19 mouse cellular contexts compared by ENCODE assay signal in genomic region chr11:114890542-114890941, GRCm38 (mm10). TPM values are rescaled to one million over a fixed set of nuclear protein-coding genes. Genes with fewer than 3 reads are reported as not detected.
DNase-seq lines count a peak whose midpoint lies in the region; TF ChIP-seq lines count a peak whose summit lies in the region.
"Had no signal": no experiment of that assay in that cellular context is flagged by ENCODE, and none has a peak within 500 bp of the region (broad histone marks: within the 10 kb centered on the region; RNA-seq: fewer than 3 reads in every experiment).

No protein-coding gene starts in this region.

- no peaks in the 10 kb centered on the region for H3K27me3 ChIP-seq in liver, adult 2 months (ENCODE audit: control insufficient read depth, insufficient read depth, low read length)
- H3K27me3 ChIP-seq: lung, embryonic 15.5 days; stomach, embryonic 15.5 days had no signal

- TF ChIP-seq CTCF in gastrocnemius, adult 2 months (IDR thresholded peaks at IDR 0.05), result no peak
- TF ChIP-seq CTCF in liver, adult 2 months (IDR thresholded peaks at IDR 0.05; ENCODE audit: low read depth, low read length), result no peak
- no peak for TF ChIP-seq CTCF in bone marrow macrophage, adult 2 months (IDR thresholded peaks at IDR 0.05; ENCODE audit: low read depth, low read length)

- H3K4me3 ChIP-seq in gastrocnemius, adult 2 months, result peak overlapping the region; percentile 46
- peak overlapping the region; percentile 28 for H3K4me3 ChIP-seq in liver, adult 2 months (ENCODE audit: insufficient read depth, low read depth, low read length)
- H3K4me3 ChIP-seq in bone marrow macrophage, adult 2 months (ENCODE audit: insufficient read depth, low read length), result peak overlapping the region; percentile 94
- peak overlapping the region; percentile 88 for H3K4me3 ChIP-seq in macrophage (ENCODE audit: inconsistent target)
- H3K4me3 ChIP-seq: lung, embryonic 15.5 days; neural tube, embryonic 12.5 days; stomach, embryonic 15.5 days had no signal

- no peaks in the 10 kb centered on the region for H3K4me1 ChIP-seq in liver, adult 2 months (ENCODE audit: control insufficient read depth, insufficient read depth, low read length)
- peaks cover 51% of the 10 kb centered on the region for H3K4me1 ChIP-seq in bone marrow macrophage, adult 2 months (ENCODE audit: control insufficient read depth, insufficient read depth, low read length)
- H3K4me1 ChIP-seq: lung, embryonic 15.5 days; neural tube, embryonic 12.5 days; stomach, embryonic 15.5 days had no signal

- intact Hi-C loops in gastrocnemius, adult 2 months (cut with DNase I), result no loop called here

- peak overlapping the region; percentile 40 for H3K27ac ChIP-seq in gastrocnemius, adult 2 months
- H3K27ac ChIP-seq in liver, adult 2 months (replicated peaks; ENCODE audit: insufficient read depth, low read depth, low read length), result peak overlapping the region; percentile 13
- H3K27ac ChIP-seq in bone marrow macrophage, adult 2 months (ENCODE audit: insufficient read depth, low read depth, low read length), result peak overlapping the region; percentile 99
- H3K27ac ChIP-seq in macrophage, result peak overlapping the region; percentile 97
- H3K27ac ChIP-seq: lung, embryonic 15.5 days; neural tube, embryonic 12.5 days; stomach, embryonic 15.5 days had no signal

- H3K36me3 ChIP-seq in liver, adult 2 months (ENCODE audit: control insufficient read depth, insufficient read depth, low read length), result no peaks in the 10 kb centered on the region
- peaks cover 21% of the 10 kb centered on the region for H3K36me3 ChIP-seq in macrophage (ENCODE audit: inconsistent target)
- H3K36me3 ChIP-seq: lung, embryonic 15.5 days; neural tube, embryonic 12.5 days; stomach, embryonic 15.5 days had no signal

- DNase-seq in gastrocnemius, adult 2 months, result no peak
- no peak for DNase-seq in gastrocnemius, adult 8-10 months (ENCODE audit: low spot score in 2 of 2)
- no peak for DNase-seq in liver, adult 2 months (ENCODE audit: extremely low read depth, low read depth, low spot score)
- no peak for DNase-seq in liver
- no peak for DNase-seq in right cerebral cortex, postnatal 36 days (ENCODE audit: low spot score in 2 of 2)
- no peak for DNase-seq in lung, postnatal 10 days
- DNase-seq: adrenal gland, postnatal 36 days; cerebellum, postnatal 36 days; forebrain, postnatal 0 days; gastrocnemius, postnatal 25 days; kidney, postnatal 36 days; layer of hippocampus, postnatal 36 days; left cerebral cortex, postnatal 4 days had no signal

- H3K79me2 ChIP-seq in liver, adult 2 months (ENCODE audit: control insufficient read depth, insufficient read depth, low read length), result no peaks in the 10 kb centered on the region
- H3K79me2 ChIP-seq in macrophage (ENCODE audit: inconsistent target), result peaks cover 53% of the 10 kb centered on the region

- 40% methylated on average over 5 of the region's 5 CpGs for WGBS in liver, adult 2 months
- 3% methylated on average over 4 of the region's 5 CpGs for WGBS in macrophage (ENCODE audit: missing documents)

- TF ChIP-seq POLR2A in liver, adult 2 months (IDR thresholded peaks at IDR 0.05; ENCODE audit: extremely low read depth, insufficient read depth, low read length), result no peak
- no peak for TF ChIP-seq POLR2A in bone marrow macrophage, adult 2 months (IDR thresholded peaks at IDR 0.05; ENCODE audit: borderline replicate concordance, low read depth, low read length)

- peak overlapping the region; percentile 38; the same call in 1 of the 2 replicates for H3K9ac ChIP-seq in liver, adult 2 months (ENCODE audit: low read depth, low read length)
- H3K9ac ChIP-seq: forebrain, postnatal 0 days; lung, embryonic 15.5 days; neural tube, embryonic 12.5 days; stomach, embryonic 15.5 days had no signal

RNA-seq across cellular contexts. Expression of gene Cd300a, which starts 0.7 kb away (rescaled TPM):
- total RNA-seq in gastrocnemius, adult 2 months (2021), result under 1 TPM; 0.50 to 0.66 TPM
- under 1 TPM; 0.29 to 0.54 (median 0.34) TPM for total RNA-seq in gastrocnemius, adult 8-10 months (2022)
- 3.0 and 3.6 TPM in 2 replicates for total RNA-seq in liver, adult 2 months (2014; rRNA removed)
- polyA plus RNA-seq in liver, adult 2 months (2012; rRNA removed), result 0.65 and 1.2 TPM in 2 replicates
- 202 and 239 TPM in 2 replicates for polyA plus RNA-seq in bone marrow macrophage, adult 2 months (2012; ENCODE audit: insufficient read depth, insufficient read length, missing spikeins)
- 100 to 1,000 TPM in 7 of 26 experiments, 10 to 100 TPM in 17, 1 to 10 TPM in 2; 8.5 to 217 (median 67.0) TPM for total RNA-seq in macrophage (2018; cell fraction: chromatin; rRNA removed)
- total RNA-seq in macrophage (2018; cell fraction: cytosol; rRNA removed), result 100 to 1,000 TPM in 13 of 26 experiments, 10 to 100 TPM in 13; 51.2 to 210 (median 105) TPM
- total RNA-seq in macrophage (2018; cell fraction: nucleus; rRNA removed), result 100 to 1,000 TPM in 14 of 26 experiments, 10 to 100 TPM in 12; 31.5 to 304 (median 108) TPM
- polyA plus RNA-seq in macrophage (2018), result 86.9 to 197 TPM (median 152 TPM) in 3 replicates

RNA-seq across cellular contexts. Expression of gene Gprc5c, which starts 39.6 kb away (rescaled TPM):
- 10 to 100 TPM; 45.4 to 82.1 TPM for total RNA-seq in gastrocnemius, adult 2 months (2021)
- total RNA-seq in gastrocnemius, adult 8-10 months (2022), result 10 to 100 TPM; 31.9 to 49.5 (median 39.2) TPM
- 51.4 and 66.2 TPM in 2 replicates for total RNA-seq in liver, adult 2 months (2014; rRNA removed)
- polyA plus RNA-seq in liver, adult 2 months (2012; rRNA removed), result 87.6 and 93.9 TPM in 2 replicates
- polyA plus RNA-seq in bone marrow macrophage, adult 2 months (2012; ENCODE audit: insufficient read depth, insufficient read length, missing spikeins), result 35.4 and 38.0 TPM in 2 replicates
- 10 to 100 TPM in 7 of 26 experiments, 1 to 10 TPM in 11, under 1 TPM in 4, not detected in 4; 0.29 to 37.9 (median 4.5) TPM for total RNA-seq in macrophage (2018; cell fraction: chromatin; rRNA removed)
- total RNA-seq in macrophage (2018; cell fraction: cytosol; rRNA removed), result 10 to 100 TPM in 13 of 26 experiments, 1 to 10 TPM in 1, under 1 TPM in 12; 0.25 to 28.6 (median 6.9) TPM
- total RNA-seq in macrophage (2018; cell fraction: nucleus; rRNA removed), result 10 to 100 TPM in 12 of 26 experiments, 1 to 10 TPM in 7, under 1 TPM in 7; 0.29 to 35.6 (median 4.1) TPM
- 1.8 to 17.4 TPM (median 8.2 TPM) in 3 replicates for polyA plus RNA-seq in macrophage (2018)

RNA-seq across cellular contexts. Expression of gene Cd300lb, which starts 43.6 kb away (rescaled TPM):
- under 1 TPM; 0.15 to 0.42 TPM for total RNA-seq in gastrocnemius, adult 2 months (2021)
- total RNA-seq in gastrocnemius, adult 8-10 months (2022), result under 1 TPM; 0.12 to 0.17 (median 0.16) TPM
- 1.0 and 1.2 TPM in 2 replicates for total RNA-seq in liver, adult 2 months (2014; rRNA removed)
- polyA plus RNA-seq in liver, adult 2 months (2012; rRNA removed), result 0.35 and 0.46 TPM in 2 replicates
- polyA plus RNA-seq in bone marrow macrophage, adult 2 months (2012; ENCODE audit: insufficient read depth, insufficient read length, missing spikeins), result 194 and 220 TPM in 2 replicates
- 100 to 1,000 TPM in 4 of 26 experiments, 10 to 100 TPM in 13, 1 to 10 TPM in 9; 4.1 to 168 (median 19.4) TPM for total RNA-seq in macrophage (2018; cell fraction: chromatin; rRNA removed)
- total RNA-seq in macrophage (2018; cell fraction: cytosol; rRNA removed), result 100 to 1,000 TPM in 8 of 26 experiments, 10 to 100 TPM in 18; 13.6 to 187 (median 44.7) TPM
- 100 to 1,000 TPM in 4 of 26 experiments, 10 to 100 TPM in 22; 12.3 to 213 (median 39.7) TPM for total RNA-seq in macrophage (2018; cell fraction: nucleus; rRNA removed)
- polyA plus RNA-seq in macrophage (2018), result 149 to 198 TPM (median 167 TPM) in 3 replicates
- total RNA-seq: forebrain, postnatal 0 days; layer of hippocampus, postnatal 36 days; left cerebral cortex, postnatal 4 days had no signal
- polyA plus RNA-seq: embryonic facial prominence, embryonic 11.5 days; forebrain, postnatal 0 days; neural tube, embryonic 12.5 days had no signal

Comparison
In these comparisons a context has a peak if more than half of its experiments do, and no peak if none do; other contexts are left out.
1. H3K27ac ChIP-seq: peak in every context shown above with its lines; median percentile 99 in bone marrow macrophage, adult 2 months; 97 in macrophage; 40 in gastrocnemius, adult 2 months; 13 in liver, adult 2 months.
2. H3K4me3 ChIP-seq: peak in every context shown above with its lines; median percentile 94 in bone marrow macrophage, adult 2 months; 88 in macrophage; 46 in gastrocnemius, adult 2 months; 28 in liver, adult 2 months.